Mouse (Mus musculus): ENCODE data around the gene Nxn. TPM values are rescaled to one million over a fixed set of nuclear protein-coding genes. Genes with fewer than 3 reads are reported as not detected.
"Not testable (repeated sequence)": the region's sequence is repeated elsewhere in the genome, so short reads cannot be mapped to it uniquely, and the experiment has no call there.

The Nxn gene
- polyA plus RNA-seq, 1 experiment: 51.7 TPM

- no peaks in the 10 kb centered on the region for H3K27me3 ChIP-seq (ENCODE audit: control insufficient read depth, insufficient read depth, low read length, poor library complexity, severe bottlenecking)
- H3K36me3 ChIP-seq (ENCODE audit: control insufficient read depth, insufficient read depth, low read length, poor library complexity, severe bottlenecking): peaks cover 28% of the 10 kb centered on the region
- H3K9ac ChIP-seq (ENCODE audit: low read depth, poor library complexity, severe bottlenecking): no peak overlapping the region
- H3K9me3 ChIP-seq (replicated peaks; ENCODE audit: control insufficient read depth, insufficient read depth, low read length, poor library complexity, severe bottlenecking): no peaks in the 10 kb centered on the region
- no peak overlapping the region for H3K4me3 ChIP-seq (ENCODE audit: low read depth, low read length)
- no peak for TF ChIP-seq EP300 (IDR thresholded peaks at IDR 0.05; ENCODE audit: insufficient read depth, low read depth, low read length)
- TF ChIP-seq POLR2A (IDR thresholded peaks at IDR 0.05; ENCODE audit: insufficient read depth, low read length): no peak
- TF ChIP-seq CTCF (IDR thresholded peaks at IDR 0.05; ENCODE audit: low read depth, low read length): no peak
- H3K4me1 ChIP-seq (ENCODE audit: control insufficient read depth, insufficient read depth, low read length): no peaks in the 10 kb centered on the region
- H3K27ac ChIP-seq (ENCODE audit: insufficient read depth, low read length): no peak overlapping the region
Observed at GRCm38 (mm10) chr11:76224631-76225030, 174.3 kb downstream of the Nxn start.

GRCm38 (mm10) chr11:76217390-76217800, 181.5 kb downstream of the Nxn start, which contains the start of the genes Dbil5 and Gemin4:
Dbil5 (plus strand) TSS chr11:76217608.
Gemin4 (minus strand) TSS chr11:76217664.
- Histone ChIP-seq H3K4me3 (ENCODE audit: low read depth, low read length) (peak within 1 kb of the TSS; percentile 80), H3K4me1 (ENCODE audit: control insufficient read depth, insufficient read depth, low read length) (no peaks in the 10 kb centered on the region), H3K9ac (ENCODE audit: low read depth, poor library complexity, severe bottlenecking) (peak within 1 kb of the TSS; percentile 82), H3K36me3 (ENCODE audit: control insufficient read depth, insufficient read depth, low read length, poor library complexity, severe bottlenecking) (peaks cover 31% of the 10 kb centered on the region), H3K27ac (ENCODE audit: insufficient read depth, low read length) (peak within 1 kb of the TSS; percentile 34; the same call in 1 of the 2 replicates), H3K27me3 (ENCODE audit: control insufficient read depth, insufficient read depth, low read length, poor library complexity, severe bottlenecking) (no peaks in the 10 kb centered on the region), H3K9me3 (replicated peaks; ENCODE audit: control insufficient read depth, insufficient read depth, low read length, poor library complexity, severe bottlenecking) (no peaks in the 10 kb centered on the region)
- TF ChIP-seq CTCF (IDR thresholded peaks at IDR 0.05; ENCODE audit: low read depth, low read length) (peak; percentile 99), EP300 (IDR thresholded peaks at IDR 0.05; ENCODE audit: insufficient read depth, low read depth, low read length) (peak; percentile 38; the same call in 1 of the 2 replicates), POLR2A (IDR thresholded peaks at IDR 0.05; ENCODE audit: insufficient read depth, low read length) (peak; percentile 50)

GRCm38 (mm10) chr11:76216681-76217389, 182.1 kb downstream of the Nxn start:
- Histone ChIP-seq H3K9ac (ENCODE audit: low read depth, poor library complexity, severe bottlenecking) (peak overlapping the region; percentile 82), H3K27me3 (ENCODE audit: control insufficient read depth, insufficient read depth, low read length, poor library complexity, severe bottlenecking) (no peaks in the 10 kb centered on the region), H3K4me3 (ENCODE audit: low read depth, low read length) (peak overlapping the region; percentile 80), H3K4me1 (ENCODE audit: control insufficient read depth, insufficient read depth, low read length) (no peaks in the 10 kb centered on the region), H3K36me3 (ENCODE audit: control insufficient read depth, insufficient read depth, low read length, poor library complexity, severe bottlenecking) (peaks cover 35% of the 10 kb centered on the region), H3K27ac (ENCODE audit: insufficient read depth, low read length) (peak overlapping the region; percentile 34; the same call in 1 of the 2 replicates), H3K9me3 (replicated peaks; ENCODE audit: control insufficient read depth, insufficient read depth, low read length, poor library complexity, severe bottlenecking) (no peaks in the 10 kb centered on the region)
- TF ChIP-seq CTCF (IDR thresholded peaks at IDR 0.05; ENCODE audit: low read depth, low read length) (no peak), POLR2A (IDR thresholded peaks at IDR 0.05; ENCODE audit: insufficient read depth, low read length) (no peak), EP300 (IDR thresholded peaks at IDR 0.05; ENCODE audit: insufficient read depth, low read depth, low read length) (no peak)

DNA sequence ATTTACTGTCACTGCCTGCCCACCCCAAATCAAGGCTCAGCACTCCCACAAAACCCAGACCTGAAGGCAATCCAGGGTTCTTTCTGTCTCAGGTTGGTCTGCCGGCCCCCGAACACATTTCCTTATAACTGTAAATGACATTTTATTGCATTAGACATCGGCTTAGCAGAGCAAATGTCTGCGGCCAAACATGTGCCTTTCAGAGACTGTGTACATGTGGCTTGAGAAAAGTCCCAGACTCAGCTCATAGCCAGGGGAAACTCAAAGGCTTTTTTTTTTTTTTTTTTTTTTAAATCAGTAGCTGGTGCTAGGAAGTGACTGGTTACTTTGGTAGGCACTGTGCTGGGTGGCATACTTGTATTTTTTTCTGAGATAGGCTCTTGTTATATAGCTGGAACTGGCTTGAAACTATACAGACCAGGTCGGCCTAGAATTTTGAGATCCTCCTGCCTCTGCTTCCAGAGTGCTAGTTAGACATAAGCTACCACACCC, 182.8 kb downstream of the Nxn start:
- TF ChIP-seq EP300 (IDR thresholded peaks at IDR 0.05; ENCODE audit: insufficient read depth, low read depth, low read length) (no peak), POLR2A (IDR thresholded peaks at IDR 0.05; ENCODE audit: insufficient read depth, low read length) (no peak), CTCF (IDR thresholded peaks at IDR 0.05; ENCODE audit: low read depth, low read length) (no peak)
- Histone ChIP-seq H3K27me3 (ENCODE audit: control insufficient read depth, insufficient read depth, low read length, poor library complexity, severe bottlenecking) (no peaks in the 10 kb centered on the region), H3K4me1 (ENCODE audit: control insufficient read depth, insufficient read depth, low read length) (no peaks in the 10 kb centered on the region), H3K9ac (ENCODE audit: low read depth, poor library complexity, severe bottlenecking) (peak overlapping the region; percentile 82), H3K4me3 (ENCODE audit: low read depth, low read length) (peak overlapping the region; percentile 80; the same call in 1 of the 2 replicates), H3K9me3 (replicated peaks; ENCODE audit: control insufficient read depth, insufficient read depth, low read length, poor library complexity, severe bottlenecking) (no peaks in the 10 kb centered on the region), H3K36me3 (ENCODE audit: control insufficient read depth, insufficient read depth, low read length, poor library complexity, severe bottlenecking) (peaks cover 32% of the 10 kb centered on the region), H3K27ac (ENCODE audit: insufficient read depth, low read length) (no peak overlapping the region)

DNA sequence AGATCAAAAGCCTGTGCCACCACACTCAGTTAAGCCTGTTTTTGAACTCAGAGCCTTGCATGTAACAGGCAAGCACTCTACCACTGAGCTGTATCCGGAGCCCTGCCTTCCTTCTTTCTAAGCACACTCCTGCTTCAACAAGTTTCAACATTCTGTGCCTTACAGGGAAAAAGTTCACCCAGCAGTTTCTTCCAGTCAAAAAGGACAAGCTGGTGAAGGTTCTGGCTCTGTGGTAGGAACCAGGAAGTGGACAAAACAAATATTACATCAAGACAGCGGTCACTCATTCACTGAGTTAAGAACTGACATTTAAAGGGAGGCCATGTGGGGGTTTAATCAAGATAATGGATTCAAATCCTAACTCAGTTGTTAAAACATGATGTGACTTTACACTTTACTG, 183.9 kb downstream of the Nxn start:
- Histone ChIP-seq H3K4me1 (ENCODE audit: control insufficient read depth, insufficient read depth, low read length) (no peaks in the 10 kb centered on the region), H3K36me3 (ENCODE audit: control insufficient read depth, insufficient read depth, low read length, poor library complexity, severe bottlenecking) (peaks cover 26% of the 10 kb centered on the region)
- TF ChIP-seq POLR2A (IDR thresholded peaks at IDR 0.05; ENCODE audit: insufficient read depth, low read length) (no peak), CTCF (IDR thresholded peaks at IDR 0.05; ENCODE audit: low read depth, low read length) (no peak), EP300 (IDR thresholded peaks at IDR 0.05; ENCODE audit: insufficient read depth, low read depth, low read length) (no peak)

DNA sequence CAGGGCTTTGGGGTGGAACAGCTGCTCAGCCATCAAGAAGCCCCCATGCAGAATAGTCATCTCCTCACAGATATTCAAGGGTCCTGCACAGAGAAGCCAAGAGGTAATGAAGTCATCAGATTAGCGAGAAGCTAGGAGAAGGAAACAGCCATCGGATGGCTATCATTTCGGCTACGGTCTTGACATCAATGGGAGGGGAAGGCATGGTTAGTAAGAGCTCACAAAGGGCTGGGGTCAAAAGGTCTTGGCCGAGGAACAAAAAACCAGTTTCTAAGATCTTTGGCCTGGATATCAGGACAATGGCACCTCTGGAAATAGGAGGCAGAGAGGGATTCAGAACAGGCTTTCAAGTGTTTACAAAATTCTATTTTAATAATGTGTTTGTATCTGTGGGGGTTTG, 185.1 kb downstream of the Nxn start:
- Histone ChIP-seq H3K27ac (ENCODE audit: insufficient read depth, low read length) (no peak overlapping the region), H3K4me3 (ENCODE audit: low read depth, low read length) (no peak overlapping the region), H3K4me1 (ENCODE audit: control insufficient read depth, insufficient read depth, low read length) (no peaks in the 10 kb centered on the region), H3K9me3 (replicated peaks; ENCODE audit: control insufficient read depth, insufficient read depth, low read length, poor library complexity, severe bottlenecking) (no peaks in the 10 kb centered on the region), H3K9ac (ENCODE audit: low read depth, poor library complexity, severe bottlenecking) (no peak overlapping the region), H3K36me3 (ENCODE audit: control insufficient read depth, insufficient read depth, low read length, poor library complexity, severe bottlenecking) (peaks cover 25% of the 10 kb centered on the region), H3K27me3 (ENCODE audit: control insufficient read depth, insufficient read depth, low read length, poor library complexity, severe bottlenecking) (no peaks in the 10 kb centered on the region)
- no peak for TF ChIP-seq CTCF (IDR thresholded peaks at IDR 0.05; ENCODE audit: low read depth, low read length)
- no peak for TF ChIP-seq EP300 (IDR thresholded peaks at IDR 0.05; ENCODE audit: insufficient read depth, low read depth, low read length)
- TF ChIP-seq POLR2A (IDR thresholded peaks at IDR 0.05; ENCODE audit: insufficient read depth, low read length): no peak

More for the DNA sequence above, 183.9 kb downstream of the Nxn start:
- H3K4me3 ChIP-seq (ENCODE audit: low read depth, low read length): no peak overlapping the region
- no peaks in the 10 kb centered on the region for H3K9me3 ChIP-seq (replicated peaks; ENCODE audit: control insufficient read depth, insufficient read depth, low read length, poor library complexity, severe bottlenecking)
- H3K27me3 ChIP-seq (ENCODE audit: control insufficient read depth, insufficient read depth, low read length, poor library complexity, severe bottlenecking): no peaks in the 10 kb centered on the region
- no peak overlapping the region for H3K9ac ChIP-seq (ENCODE audit: low read depth, poor library complexity, severe bottlenecking)
- H3K27ac ChIP-seq (ENCODE audit: insufficient read depth, low read length): no peak overlapping the region

GRCm38 (mm10) chr11:76211595-76211994, 187.3 kb downstream of the Nxn start:
- H3K36me3 ChIP-seq (ENCODE audit: control insufficient read depth, insufficient read depth, low read length, poor library complexity, severe bottlenecking): peaks cover 25% of the 10 kb centered on the region
- H3K4me3 ChIP-seq (ENCODE audit: low read depth, low read length); H3K4me1 ChIP-seq (ENCODE audit: control insufficient read depth, insufficient read depth, low read length); H3K27ac ChIP-seq (ENCODE audit: insufficient read depth, low read length); H3K9me3 ChIP-seq (replicated peaks; ENCODE audit: control insufficient read depth, insufficient read depth, low read length, poor library complexity, severe bottlenecking); H3K9ac ChIP-seq (ENCODE audit: low read depth, poor library complexity, severe bottlenecking); H3K27me3 ChIP-seq (ENCODE audit: control insufficient read depth, insufficient read depth, low read length, poor library complexity, severe bottlenecking): not testable (repeated sequence)

Data from ES-Bruce4 (cell line).